Mouse (Mus musculus): ENCODE results near the gene Cyfip2. TPM values are rescaled to one million over a fixed set of nuclear protein-coding genes. Genes with fewer than 3 reads are reported as not detected.

Gene Cyfip2
- polyA plus RNA-seq, 1 experiment from 2014 or later: 16.2 TPM

GRCm38 (mm10) chr11:46246393-46246792, 66.3 kb downstream of the Cyfip2 start:
- Histone ChIP-seq H3K27ac (replicated peaks; ENCODE audit: low read depth, low read length) (no peak overlapping the region), H3K4me3 (ENCODE audit: low read depth, low read length) (no peak overlapping the region), H3K27me3 (ENCODE audit: control insufficient read depth, insufficient read depth, low read length) (no peaks in the 10 kb centered on the region), H3K9ac (ENCODE audit: low read length) (no peak overlapping the region), H3K4me1 (ENCODE audit: control insufficient read depth, insufficient read depth, low read length) (no peaks in the 10 kb centered on the region), H3K9me3 (ENCODE audit: control insufficient read depth, low read length) (no peaks in the 10 kb centered on the region), H3K36me3 (ENCODE audit: control insufficient read depth, insufficient read depth, low read length) (no peaks in the 10 kb centered on the region), H3K4me2 (ENCODE audit: low read depth, severe bottlenecking) (no peak overlapping the region)
- ATAC-seq (ENCODE audit: insufficient number of reproducible peaks, low FRiP score, low TSS enrichment, low read depth): no peak
- WGBS: 76% methylated on average over 7 of the region's 7 CpGs
- no peak for DNase-seq (ENCODE audit: low spot score)

- WGBS: 78% methylated on average over 8 of the region's 8 CpGs
- H3K4me1 ChIP-seq (ENCODE audit: control insufficient read depth, insufficient read depth, low read length): no peaks in the 10 kb centered on the region
- H3K4me3 ChIP-seq (ENCODE audit: low read depth, low read length): no peak overlapping the region
- H3K4me2 ChIP-seq (ENCODE audit: low read depth, severe bottlenecking): no peak overlapping the region
- ATAC-seq (ENCODE audit: insufficient number of reproducible peaks, low FRiP score, low TSS enrichment, low read depth) (no peak), DNase-seq (ENCODE audit: low spot score) (no peak)
- H3K27me3 ChIP-seq (ENCODE audit: control insufficient read depth, insufficient read depth, low read length): no peaks in the 10 kb centered on the region
- H3K9ac ChIP-seq (ENCODE audit: low read length): no peak overlapping the region
- no peaks in the 10 kb centered on the region for H3K36me3 ChIP-seq (ENCODE audit: control insufficient read depth, insufficient read depth, low read length)
- no peaks in the 10 kb centered on the region for H3K9me3 ChIP-seq (ENCODE audit: control insufficient read depth, low read length)
- H3K27ac ChIP-seq (replicated peaks; ENCODE audit: low read depth, low read length): no peak overlapping the region
Measured at GRCm38 (mm10) chr11:46245926-46246325, 66.7 kb downstream of the Cyfip2 start.

- Histone ChIP-seq H3K4me1 (ENCODE audit: control insufficient read depth, insufficient read depth, low read length) (no peaks in the 10 kb centered on the region), H3K36me3 (ENCODE audit: control insufficient read depth, insufficient read depth, low read length) (no peaks in the 10 kb centered on the region), H3K9me3 (ENCODE audit: control insufficient read depth, low read length) (no peaks in the 10 kb centered on the region), H3K9ac (ENCODE audit: low read length) (no peak overlapping the region), H3K27me3 (ENCODE audit: control insufficient read depth, insufficient read depth, low read length) (no peaks in the 10 kb centered on the region), H3K4me2 (ENCODE audit: low read depth, severe bottlenecking) (no peak overlapping the region), H3K4me3 (ENCODE audit: low read depth, low read length) (no peak overlapping the region), H3K27ac (replicated peaks; ENCODE audit: low read depth, low read length) (no peak overlapping the region)
- DNase-seq (ENCODE audit: low spot score) (no peak), ATAC-seq (ENCODE audit: insufficient number of reproducible peaks, low FRiP score, low TSS enrichment, low read depth) (no peak)
- WGBS: 85% methylated on average over 23 of the region's 23 CpGs
Measured at GRCm38 (mm10) chr11:46244731-46245604, 67.7 kb downstream of the Cyfip2 start.

- Histone ChIP-seq H3K4me1 (ENCODE audit: control insufficient read depth, insufficient read depth, low read length) (no peaks in the 10 kb centered on the region), H3K27ac (replicated peaks; ENCODE audit: low read depth, low read length) (no peak overlapping the region), H3K36me3 (ENCODE audit: control insufficient read depth, insufficient read depth, low read length) (no peaks in the 10 kb centered on the region; the same call in 1 of the 2 replicates), H3K27me3 (ENCODE audit: control insufficient read depth, insufficient read depth, low read length) (no peaks in the 10 kb centered on the region), H3K9ac (ENCODE audit: low read length) (no peak overlapping the region), H3K4me2 (ENCODE audit: low read depth, severe bottlenecking) (no peak overlapping the region), H3K9me3 (ENCODE audit: control insufficient read depth, low read length) (no peaks in the 10 kb centered on the region), H3K4me3 (ENCODE audit: low read depth, low read length) (no peak overlapping the region)
- 91% methylated on average over 8 of the region's 8 CpGs for WGBS
- no peak for ATAC-seq (ENCODE audit: insufficient number of reproducible peaks, low FRiP score, low TSS enrichment, low read depth)
- DNase-seq (ENCODE audit: low spot score): no peak
Measured at GRCm38 (mm10) chr11:46241985-46242384, 70.7 kb downstream of the Cyfip2 start.

GRCm38 (mm10) chr11:46241150-46241673, 71.4 kb downstream of the Cyfip2 start:
- no peaks in the 10 kb centered on the region for H3K9me3 ChIP-seq (ENCODE audit: control insufficient read depth, low read length)
- H3K4me1 ChIP-seq (ENCODE audit: control insufficient read depth, insufficient read depth, low read length): no peaks in the 10 kb centered on the region
- WGBS: 93% methylated on average over 7 of the region's 7 CpGs
- no peaks in the 10 kb centered on the region for H3K27me3 ChIP-seq (ENCODE audit: control insufficient read depth, insufficient read depth, low read length)
- H3K4me2 ChIP-seq (ENCODE audit: low read depth, severe bottlenecking): no peak overlapping the region
- H3K9ac ChIP-seq (ENCODE audit: low read length): no peak overlapping the region
- no peak overlapping the region for H3K27ac ChIP-seq (replicated peaks; ENCODE audit: low read depth, low read length)
- DNase-seq (ENCODE audit: low spot score) (no peak), ATAC-seq (ENCODE audit: insufficient number of reproducible peaks, low FRiP score, low TSS enrichment, low read depth) (no peak)
- no peaks in the 10 kb centered on the region; the same call in 1 of the 2 replicates for H3K36me3 ChIP-seq (ENCODE audit: control insufficient read depth, insufficient read depth, low read length)
- H3K4me3 ChIP-seq (ENCODE audit: low read depth, low read length): no peak overlapping the region

- H3K9ac ChIP-seq (ENCODE audit: low read length): no peak overlapping the region
- H3K27ac ChIP-seq (replicated peaks; ENCODE audit: low read depth, low read length): no peak overlapping the region
- no peak overlapping the region for H3K4me2 ChIP-seq (ENCODE audit: low read depth, severe bottlenecking)
- H3K9me3 ChIP-seq (ENCODE audit: control insufficient read depth, low read length): no peaks in the 10 kb centered on the region
- no peaks in the 10 kb centered on the region for H3K27me3 ChIP-seq (ENCODE audit: control insufficient read depth, insufficient read depth, low read length)
- H3K4me3 ChIP-seq (ENCODE audit: low read depth, low read length): no peak overlapping the region
- ATAC-seq (ENCODE audit: insufficient number of reproducible peaks, low FRiP score, low TSS enrichment, low read depth) (no peak), DNase-seq (ENCODE audit: low spot score) (peak; percentile 82)
- H3K4me1 ChIP-seq (ENCODE audit: control insufficient read depth, insufficient read depth, low read length): no peaks in the 10 kb centered on the region
- no peaks in the 10 kb centered on the region; the same call in 1 of the 2 replicates for H3K36me3 ChIP-seq (ENCODE audit: control insufficient read depth, insufficient read depth, low read length)
- 40% methylated on average over 4 of the region's 4 CpGs for WGBS
Measured at GRCm38 (mm10) chr11:46236976-46237375, 75.7 kb downstream of the Cyfip2 start.

- DNase-seq (ENCODE audit: low spot score) (no peak), ATAC-seq (ENCODE audit: insufficient number of reproducible peaks, low FRiP score, low TSS enrichment, low read depth) (no peak)
- no peak within 1 kb of the TSS for H3K4me2 ChIP-seq (ENCODE audit: low read depth, severe bottlenecking)
- H3K27me3 ChIP-seq (ENCODE audit: control insufficient read depth, insufficient read depth, low read length): no peaks in the 10 kb centered on the region
- H3K36me3 ChIP-seq (ENCODE audit: control insufficient read depth, insufficient read depth, low read length): no peaks in the 10 kb centered on the region; the same call in 1 of the 2 replicates
- H3K4me3 ChIP-seq (ENCODE audit: low read depth, low read length): no peak within 1 kb of the TSS
- H3K9me3 ChIP-seq (ENCODE audit: control insufficient read depth, low read length): no peaks in the 10 kb centered on the region
- 80% methylated on average over 11 of the region's 11 CpGs for WGBS
- no peak within 1 kb of the TSS for H3K9ac ChIP-seq (ENCODE audit: low read length)
- no peak within 1 kb of the TSS for H3K27ac ChIP-seq (replicated peaks; ENCODE audit: low read depth, low read length)
- no peaks in the 10 kb centered on the region for H3K4me1 ChIP-seq (ENCODE audit: control insufficient read depth, insufficient read depth, low read length)
Measured at GRCm38 (mm10) chr11:46235334-46235733, 77.3 kb downstream of the Cyfip2 start, which contains the start of gene Fndc9. Gene Fndc9 (plus strand): TSS chr11:46235531.

GRCm38 (mm10) chr11:46233966-46234365, 78.7 kb downstream of the Cyfip2 start:
- no peaks in the 10 kb centered on the region; the same call in 1 of the 2 replicates for H3K36me3 ChIP-seq (ENCODE audit: control insufficient read depth, insufficient read depth, low read length)
- H3K9me3 ChIP-seq (ENCODE audit: control insufficient read depth, low read length): no peaks in the 10 kb centered on the region
- 91% methylated on average over 4 of the region's 4 CpGs for WGBS
- H3K27ac ChIP-seq (replicated peaks; ENCODE audit: low read depth, low read length): no peak overlapping the region
- H3K4me1 ChIP-seq (ENCODE audit: control insufficient read depth, insufficient read depth, low read length): no peaks in the 10 kb centered on the region
- H3K4me2 ChIP-seq (ENCODE audit: low read depth, severe bottlenecking): no peak overlapping the region
- H3K27me3 ChIP-seq (ENCODE audit: control insufficient read depth, insufficient read depth, low read length): no peaks in the 10 kb centered on the region
- no peak overlapping the region for H3K9ac ChIP-seq (ENCODE audit: low read length)
- DNase-seq (ENCODE audit: low spot score) (no peak), ATAC-seq (ENCODE audit: insufficient number of reproducible peaks, low FRiP score, low TSS enrichment, low read depth) (no peak)
- H3K4me3 ChIP-seq (ENCODE audit: low read depth, low read length): no peak overlapping the region

Measured in limb, embryonic 11.5 days (tissue).